Mouse (Mus musculus): ENCODE data around the gene Smg6. TPM values are rescaled to one million over a fixed set of nuclear protein-coding genes. Genes with fewer than 3 reads are reported as not detected.

The Smg6 gene
- polyA plus RNA-seq, 1 experiment from 2014 or later: 18.3 TPM

GRCm38 (mm10) chr11:74901555-74901954 lies 24.1 kb upstream of the Smg6 start:
- no peak overlapping the region for H3K4me2 ChIP-seq
- H3K9me3 ChIP-seq (replicated peaks): no peaks in the 10 kb centered on the region
- no peak for ATAC-seq
- no peak overlapping the region for H3K4me3 ChIP-seq
- H3K27ac ChIP-seq: no peak overlapping the region
- 91% methylated on average over 6 of the region's 6 CpGs for WGBS
- H3K4me1 ChIP-seq: peaks cover 13% of the 10 kb centered on the region
- H3K9ac ChIP-seq: no peak overlapping the region
- H3K27me3 ChIP-seq: no peaks in the 10 kb centered on the region
- peaks cover 69% of the 10 kb centered on the region for H3K36me3 ChIP-seq (ENCODE audit: poor library complexity, severe bottlenecking)

- Histone ChIP-seq H3K9me3 (replicated peaks) (no peaks in the 10 kb centered on the region), H3K27me3 (no peaks in the 10 kb centered on the region), H3K4me3 (no peak overlapping the region), H3K36me3 (ENCODE audit: poor library complexity, severe bottlenecking) (peaks cover 78% of the 10 kb centered on the region), H3K27ac (no peak overlapping the region), H3K4me1 (peaks cover 13% of the 10 kb centered on the region), H3K9ac (no peak overlapping the region), H3K4me2 (no peak overlapping the region)
- WGBS: 92% methylated on average over 5 of the region's 5 CpGs
- ATAC-seq: no peak
These were observed 23.2 kb upstream of the Smg6 start for GRCm38 (mm10) chr11:74902416-74902815.

- Histone ChIP-seq H3K4me3 (no peak overlapping the region), H3K9ac (no peak overlapping the region), H3K4me1 (no peaks in the 10 kb centered on the region), H3K27ac (no peak overlapping the region), H3K9me3 (replicated peaks) (no peaks in the 10 kb centered on the region), H3K36me3 (ENCODE audit: poor library complexity, severe bottlenecking) (peaks cover 73% of the 10 kb centered on the region), H3K27me3 (no peaks in the 10 kb centered on the region), H3K4me2 (no peak overlapping the region)
- WGBS: 96% methylated on average over 6 of the region's 6 CpGs
- no peak for ATAC-seq
These were observed 17.8 kb upstream of the Smg6 start for GRCm38 (mm10) chr11:74907850-74908249.

- H3K4me1 ChIP-seq: no peaks in the 10 kb centered on the region
- no peaks in the 10 kb centered on the region for H3K9me3 ChIP-seq (replicated peaks)
- H3K27me3 ChIP-seq: no peaks in the 10 kb centered on the region
- no peak for ATAC-seq
- H3K27ac ChIP-seq: no peak overlapping the region
- no peak overlapping the region for H3K9ac ChIP-seq
- H3K4me3 ChIP-seq: no peak overlapping the region
- WGBS: 87% methylated on average over 12 of the region's 12 CpGs
- H3K36me3 ChIP-seq (ENCODE audit: poor library complexity, severe bottlenecking): peaks cover 64% of the 10 kb centered on the region
- no peak overlapping the region for H3K4me2 ChIP-seq
These were observed 16.8 kb upstream of the Smg6 start for GRCm38 (mm10) chr11:74908618-74909399.

- no peak overlapping the region for H3K4me2 ChIP-seq
These were observed 15.6 kb upstream of the Smg6 start for GRCm38 (mm10) chr11:74909978-74910377.

GRCm38 (mm10) chr11:74912492-74912891 lies 13.1 kb upstream of the Smg6 start:
- H3K4me2 ChIP-seq: no peak overlapping the region
- ATAC-seq: no peak

More at GRCm38 (mm10) chr11:74909978-74910377, 15.6 kb upstream of the Smg6 start:
- Histone ChIP-seq H3K27ac (no peak overlapping the region), H3K4me3 (no peak overlapping the region), H3K27me3 (no peaks in the 10 kb centered on the region), H3K9ac (no peak overlapping the region), H3K9me3 (replicated peaks) (no peaks in the 10 kb centered on the region), H3K36me3 (ENCODE audit: poor library complexity, severe bottlenecking) (peaks cover 52% of the 10 kb centered on the region), H3K4me1 (no peaks in the 10 kb centered on the region)
- WGBS: 92% methylated on average over 4 of the region's 4 CpGs
- ATAC-seq: no peak

GRCm38 (mm10) chr11:74919249-74919648 lies 6.4 kb upstream of the Smg6 start:
- peaks cover 23% of the 10 kb centered on the region for H3K36me3 ChIP-seq (ENCODE audit: poor library complexity, severe bottlenecking)
- H3K4me1 ChIP-seq: peaks cover 3% of the 10 kb centered on the region
- ATAC-seq: no peak
- no peak overlapping the region; the same call in 1 of the 2 replicates for H3K27ac ChIP-seq
- H3K4me2 ChIP-seq: no peak overlapping the region
- H3K9me3 ChIP-seq (replicated peaks): no peaks in the 10 kb centered on the region
- WGBS: 76% methylated on average over 6 of the region's 6 CpGs
- H3K9ac ChIP-seq: no peak overlapping the region
- no peak overlapping the region for H3K4me3 ChIP-seq
- no peaks in the 10 kb centered on the region for H3K27me3 ChIP-seq

More at GRCm38 (mm10) chr11:74912492-74912891, 13.1 kb upstream of the Smg6 start:
- H3K4me1 ChIP-seq: no peaks in the 10 kb centered on the region
- H3K27ac ChIP-seq: no peak overlapping the region
- H3K36me3 ChIP-seq (ENCODE audit: poor library complexity, severe bottlenecking): peaks cover 33% of the 10 kb centered on the region
- 92% methylated on average over 3 of the region's 3 CpGs for WGBS
- H3K27me3 ChIP-seq: no peaks in the 10 kb centered on the region
- H3K9ac ChIP-seq: no peak overlapping the region
- H3K9me3 ChIP-seq (replicated peaks): no peaks in the 10 kb centered on the region
- no peak overlapping the region for H3K4me3 ChIP-seq

- Histone ChIP-seq H3K4me3 (no peak overlapping the region), H3K36me3 (ENCODE audit: poor library complexity, severe bottlenecking) (peaks cover 4% of the 10 kb centered on the region), H3K27me3 (no peaks in the 10 kb centered on the region), H3K4me2 (no peak overlapping the region), H3K4me1 (peaks cover 26% of the 10 kb centered on the region), H3K27ac (no peak overlapping the region), H3K9me3 (replicated peaks) (no peaks in the 10 kb centered on the region), H3K9ac (no peak overlapping the region)
- ATAC-seq: no peak
- WGBS: 60% methylated on average over 4 of the region's 4 CpGs
These were observed 1.5 kb upstream of the Smg6 start for GRCm38 (mm10) chr11:74924149-74924548.

- Histone ChIP-seq H3K27me3 (no peaks in the 10 kb centered on the region), H3K27ac (peak overlapping the region; percentile 98), H3K9me3 (replicated peaks) (no peaks in the 10 kb centered on the region), H3K36me3 (ENCODE audit: poor library complexity, severe bottlenecking) (peaks cover 20% of the 10 kb centered on the region), H3K4me2 (peak overlapping the region; percentile 72), H3K4me1 (peaks cover 23% of the 10 kb centered on the region), H3K9ac (peak overlapping the region; percentile 92), H3K4me3 (peak overlapping the region; percentile 95)
- ATAC-seq: no peak; the same call in 1 of the 2 replicates
- 8% methylated on average over 11 of the region's 11 CpGs for WGBS
These were observed 874 bp downstream of the Smg6 start for GRCm38 (mm10) chr11:74926388-74927005.

GRCm38 (mm10) chr11:74927236-74927725 lies 1.7 kb downstream of the Smg6 start:
- ATAC-seq: no peak
- H3K36me3 ChIP-seq (ENCODE audit: poor library complexity, severe bottlenecking): peaks cover 27% of the 10 kb centered on the region
- H3K4me2 ChIP-seq: peak overlapping the region; percentile 72
- no peak overlapping the region for H3K27ac ChIP-seq
- no peaks in the 10 kb centered on the region for H3K9me3 ChIP-seq (replicated peaks)
- no peak overlapping the region for H3K4me3 ChIP-seq
- H3K27me3 ChIP-seq: no peaks in the 10 kb centered on the region
- H3K4me1 ChIP-seq: peaks cover 23% of the 10 kb centered on the region
- H3K9ac ChIP-seq: no peak overlapping the region
- WGBS: 93% methylated on average over 2 of the region's 2 CpGs

GRCm38 (mm10) chr11:74929111-74929510 lies 3.5 kb downstream of the Smg6 start:
- H3K9ac ChIP-seq: no peak overlapping the region
- ATAC-seq: no peak
- no peak overlapping the region for H3K27ac ChIP-seq
- H3K4me1 ChIP-seq: peaks cover 23% of the 10 kb centered on the region
- no peak overlapping the region for H3K4me3 ChIP-seq
- H3K36me3 ChIP-seq (ENCODE audit: poor library complexity, severe bottlenecking): peaks cover 45% of the 10 kb centered on the region
- 95% methylated on average over 4 of the region's 4 CpGs for WGBS
- H3K27me3 ChIP-seq: no peaks in the 10 kb centered on the region
- H3K9me3 ChIP-seq (replicated peaks): no peaks in the 10 kb centered on the region
- no peak overlapping the region for H3K4me2 ChIP-seq

- WGBS: 89% methylated on average over 7 of the region's 7 CpGs
- Histone ChIP-seq H3K27ac (no peak overlapping the region), H3K4me3 (no peak overlapping the region), H3K27me3 (no peaks in the 10 kb centered on the region), H3K9ac (no peak overlapping the region), H3K36me3 (ENCODE audit: poor library complexity, severe bottlenecking) (peaks cover 58% of the 10 kb centered on the region), H3K4me2 (no peak overlapping the region), H3K4me1 (peaks cover 15% of the 10 kb centered on the region), H3K9me3 (replicated peaks) (no peaks in the 10 kb centered on the region)
- ATAC-seq: no peak
These were observed 4.8 kb downstream of the Smg6 start for GRCm38 (mm10) chr11:74930391-74930790.

Measured in forebrain, embryonic 13.5 days (tissue).